Mouse (Mus musculus) frontal cortex, postnatal 36 days (tissue): ENCODE data around the gene Ano4.

ENCODE experiments used
- DNase-seq, 2 experiments: peaks; one replicate each; pipeline ENCODE4 v3.0.0; 2022; ENCODE audit warnings: low spot score in 2 of 2

Ano4 gene

DNA sequence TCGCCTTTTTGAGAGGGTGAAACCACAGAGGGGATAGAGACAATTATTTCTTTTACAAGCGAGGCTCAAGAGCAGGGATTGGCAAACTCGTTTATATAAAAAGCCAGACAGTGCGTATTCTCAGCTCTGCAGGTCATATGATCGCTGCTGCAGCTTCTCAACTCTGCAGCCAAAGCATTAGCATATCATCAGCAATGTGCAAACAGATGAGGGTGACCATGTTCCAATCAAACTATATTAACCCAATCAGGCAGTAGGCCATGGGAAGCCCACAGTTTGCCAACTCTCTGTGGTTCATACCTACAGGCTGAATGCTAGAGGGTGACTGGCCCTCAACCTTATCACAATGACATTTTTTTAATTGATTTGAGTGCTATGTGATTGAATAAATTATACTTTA lies 64.2 kb downstream of the Ano4 start:
- DNase-seq: no peak

- no peak for DNase-seq
Measured at GRCm38 (mm10) chr10:89273001-89273680, 71.4 kb downstream of the Ano4 start.

GRCm38 (mm10) chr10:89267312-89267711 lies 77.2 kb downstream of the Ano4 start:
- DNase-seq: no peak

GRCm38 (mm10) chr10:89263396-89263795 lies 81.2 kb downstream of the Ano4 start:
- peak; percentile 29 to 30 for DNase-seq

- peak; percentile 29 to 40 for DNase-seq
Measured at GRCm38 (mm10) chr10:89257457-89258381, 86.8 kb downstream of the Ano4 start.

DNA sequence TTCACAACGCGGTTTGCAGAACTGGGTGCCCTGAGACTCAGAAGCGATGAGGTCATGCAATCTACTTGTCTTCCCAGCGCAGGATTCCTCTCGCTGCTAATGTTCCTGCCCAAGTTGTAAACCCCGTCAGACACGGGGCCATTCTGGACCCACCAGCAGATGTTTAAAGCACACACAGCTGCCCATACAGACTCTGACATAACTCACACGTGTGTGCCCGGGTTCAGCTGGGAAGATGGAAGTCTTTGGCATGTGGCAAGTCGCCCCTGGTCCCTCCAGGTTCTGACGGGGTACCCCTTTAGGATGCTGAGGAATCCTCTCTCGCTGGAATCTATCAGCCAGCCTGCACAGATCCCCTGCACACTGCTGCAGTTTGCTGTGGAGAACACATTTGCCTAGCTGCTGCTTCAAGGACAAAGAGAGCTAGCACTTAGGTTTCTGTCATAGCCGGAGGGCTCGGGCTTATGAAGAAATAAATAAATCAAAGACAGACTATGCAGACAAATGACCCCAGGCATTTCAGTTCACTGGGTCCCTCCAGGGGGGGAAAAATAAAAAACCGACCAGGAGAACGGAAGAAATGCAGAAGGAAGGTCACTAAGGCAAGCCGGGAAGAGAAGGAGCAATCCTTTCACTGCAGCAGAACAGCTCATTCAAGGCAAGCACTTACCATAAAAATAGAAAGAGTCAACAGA lies 87.7 kb downstream of the Ano4 start:
- peak; percentile 51 to 62 for DNase-seq

DNA sequence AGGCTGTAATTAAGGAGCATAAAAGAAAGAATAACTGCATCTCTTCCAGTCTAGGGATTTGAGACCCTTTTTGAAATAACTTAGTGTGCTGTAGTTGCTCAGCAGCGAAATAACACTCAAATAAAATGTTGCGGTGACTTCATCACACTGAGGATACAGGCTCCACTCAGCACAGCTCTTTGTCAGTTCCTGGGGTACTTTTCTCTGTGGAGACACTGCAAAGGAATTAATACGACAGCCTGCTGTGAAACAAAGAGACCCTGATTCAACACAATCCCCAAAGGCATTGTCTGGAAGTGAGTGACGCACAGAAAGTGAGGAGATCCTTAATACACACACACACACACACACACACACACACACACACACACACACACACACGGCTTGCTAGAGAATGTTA lies 89.8 kb downstream of the Ano4 start:
- DNase-seq: no peak

DNA sequence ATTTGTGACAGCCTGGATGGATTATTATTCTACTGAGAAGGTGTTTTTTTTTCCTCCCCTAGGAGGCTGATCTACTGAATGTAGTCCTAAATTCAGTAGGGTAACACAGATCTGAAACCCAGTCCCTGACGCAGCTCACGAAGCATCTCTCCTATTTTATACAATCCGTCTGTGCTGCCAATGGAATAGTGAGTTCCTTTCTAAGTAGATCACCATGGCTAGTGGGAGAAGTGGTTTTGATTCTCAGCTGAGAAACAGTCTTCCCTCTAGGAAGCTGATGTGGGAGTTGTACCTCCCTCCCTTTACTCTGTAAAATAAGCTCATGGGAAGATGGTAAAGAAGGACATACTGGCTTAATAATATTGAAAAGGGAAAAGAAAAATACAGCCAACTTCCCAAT lies 90.8 kb downstream of the Ano4 start:
- DNase-seq: no peak

DNA sequence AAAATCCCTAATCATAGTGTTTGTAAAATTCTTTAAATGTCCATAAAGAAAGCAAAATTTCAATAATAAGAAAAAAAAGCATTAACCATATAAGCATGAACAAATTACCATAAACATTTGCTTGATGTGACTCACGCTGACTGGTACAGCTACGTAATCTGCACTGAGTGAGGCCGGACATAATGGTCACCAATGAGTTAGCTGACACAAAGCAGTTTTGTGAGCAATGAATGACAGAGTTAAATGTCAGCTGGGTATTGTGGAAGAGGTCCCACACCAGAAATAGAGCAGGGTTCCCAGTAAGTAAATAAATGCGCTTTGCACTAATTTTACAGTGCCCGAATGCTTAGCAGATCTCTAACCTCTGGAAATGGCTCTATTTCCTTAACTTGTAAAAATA lies 91.9 kb downstream of the Ano4 start:
- DNase-seq: no peak

- peak in 1 of 2 experiments; percentile 22 for DNase-seq
Measured at GRCm38 (mm10) chr10:89243808-89244207, 100.8 kb downstream of the Ano4 start.

GRCm38 (mm10) chr10:89224524-89224923 lies 120.0 kb downstream of the Ano4 start:
- DNase-seq: no peak

GRCm38 (mm10) chr10:89222284-89222989 lies 122.1 kb downstream of the Ano4 start:
- no peak for DNase-seq

DNA sequence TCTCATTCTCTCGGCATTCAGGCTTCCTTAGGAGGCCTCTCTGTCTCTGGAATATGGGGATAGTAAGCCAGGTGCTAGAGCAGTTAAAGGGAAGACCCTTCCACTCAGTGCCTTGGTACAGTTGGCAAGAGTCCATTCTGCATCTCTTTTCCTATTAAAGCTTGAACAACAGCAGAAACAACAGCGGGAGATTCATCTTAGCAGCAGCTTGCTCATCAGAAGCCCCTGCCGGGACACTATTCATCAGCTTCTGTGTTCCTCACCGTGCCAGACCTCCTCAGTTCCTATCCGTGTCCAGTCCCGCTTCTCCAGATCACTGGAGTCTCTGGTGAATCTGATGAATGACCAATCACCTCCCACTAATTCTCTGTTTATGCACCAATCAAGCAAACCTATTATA lies 128.5 kb downstream of the Ano4 start:
- no peak for DNase-seq

DNA sequence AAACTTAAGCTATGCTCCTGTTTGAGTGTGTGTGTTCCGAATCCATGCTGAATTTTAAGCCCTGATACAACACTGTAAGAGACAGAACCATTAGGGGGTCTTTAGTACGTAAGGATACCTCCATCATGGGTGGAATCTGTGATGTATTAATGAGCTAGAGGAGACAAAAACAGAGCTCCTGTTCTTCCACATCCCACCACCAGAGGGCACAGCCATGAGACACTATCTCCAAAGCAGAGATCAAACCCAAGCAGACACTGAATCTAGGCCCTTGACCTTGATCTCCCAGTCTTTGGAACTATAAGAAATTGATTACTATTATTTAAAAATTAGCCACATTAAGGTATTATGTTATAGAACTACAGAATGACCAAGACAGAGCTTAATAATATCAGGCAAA lies 138.7 kb downstream of the Ano4 start:
- DNase-seq: no peak

- DNase-seq: peak in 1 of 2 experiments; percentile 34
Measured at GRCm38 (mm10) chr10:89196444-89196843, 148.1 kb downstream of the Ano4 start.

DNA sequence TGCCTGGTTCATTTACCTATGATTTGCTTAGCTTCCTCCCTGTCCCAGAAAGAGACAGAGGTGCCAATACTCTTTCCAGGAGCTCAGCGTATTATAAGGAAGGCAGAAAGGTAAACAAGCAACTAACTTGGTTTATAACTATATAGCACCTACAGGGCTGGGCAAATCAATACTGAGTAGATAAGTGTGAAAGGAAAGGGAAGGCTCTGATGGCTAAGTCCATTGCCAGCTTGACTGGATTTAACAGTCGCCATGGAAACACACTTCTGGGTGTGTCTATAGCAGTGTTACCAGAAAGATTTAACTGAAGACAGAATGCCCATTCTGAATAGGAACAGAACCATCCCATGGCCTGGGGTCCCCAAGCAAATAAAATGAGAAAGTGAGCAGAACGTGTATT lies 149.5 kb downstream of the Ano4 start:
- no peak for DNase-seq

- peak in 1 of 2 experiments; percentile 18 for DNase-seq
Measured at GRCm38 (mm10) chr10:89194440-89194839, 150.1 kb downstream of the Ano4 start.

- DNase-seq: peak; percentile 26 to 76
Measured at GRCm38 (mm10) chr10:89177921-89178320, 166.6 kb downstream of the Ano4 start.

DNA sequence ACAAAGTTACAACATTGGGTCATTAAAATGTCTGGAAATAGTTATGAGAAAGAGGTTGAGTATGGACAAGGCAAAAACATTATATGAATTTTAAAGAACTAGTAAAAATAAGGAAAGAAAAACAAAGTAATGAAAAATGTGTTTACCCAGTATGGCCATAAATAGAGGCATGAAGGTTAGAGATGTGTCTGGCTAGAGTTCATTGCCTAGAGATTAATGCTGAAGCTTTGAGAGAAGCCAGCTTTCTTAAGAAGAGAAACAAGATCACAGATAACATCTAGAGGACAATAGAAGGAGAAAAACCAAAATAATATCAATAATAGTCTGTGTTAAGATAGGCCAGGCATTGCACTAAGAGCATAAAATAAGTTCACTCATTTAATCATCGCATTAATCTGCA lies 180.0 kb downstream of the Ano4 start:
- DNase-seq: no peak

DNA sequence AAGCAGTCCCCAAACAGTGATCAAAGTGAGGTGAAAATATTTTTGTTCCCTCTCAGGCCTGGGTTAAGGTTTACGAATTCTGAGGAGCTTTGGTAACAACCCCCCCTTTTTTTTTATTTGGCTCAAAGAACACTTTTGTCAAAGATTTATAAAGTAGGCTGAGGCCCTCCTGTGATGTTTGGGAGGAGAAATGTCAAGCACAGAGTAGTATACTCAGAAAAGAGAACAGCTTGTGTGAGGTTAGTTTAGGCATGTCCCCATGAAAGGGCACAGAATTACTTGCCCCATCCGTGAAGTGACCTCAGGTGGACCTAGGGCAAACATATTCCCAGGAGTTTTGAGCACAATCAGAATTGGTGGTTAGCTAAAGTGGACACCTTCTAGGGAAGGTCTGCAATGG lies 189.1 kb downstream of the Ano4 start:
- DNase-seq: no peak

- DNase-seq: peak; percentile 10 to 11
Measured at GRCm38 (mm10) chr10:89154797-89155465, 189.6 kb downstream of the Ano4 start.
